Mouse (Mus musculus) lung, embryonic 16.5 days (tissue): ENCODE measurements around the gene Mt3. TPM values are rescaled to one million over a fixed set of nuclear protein-coding genes. Genes with fewer than 3 reads are reported as not detected.

Source experiments
- ATAC-seq: fragments of 200-750 bp; cut with Nextera tagmentation; 2 replicates; pipeline ENCODE4 v1.8.0; 2017; ENCODE audit warnings: low read depth, mild to moderate bottlenecking, moderate library complexity
- H3K27ac ChIP-seq: fragments of 300-500 bp; sonication (generic); 2 replicates; pipeline ENCODE4 v1.5.1; 2014; ENCODE audit warnings: mild to moderate bottlenecking, control low read depth, low read length
- H3K27me3 ChIP-seq: fragments of 300-500 bp; sonication (generic); 2 replicates; pipeline ENCODE4 v1.6.1; 2014; ENCODE audit warnings: low read depth, low read length, mixed read lengths; ENCODE audit not compliant: control insufficient read depth, insufficient read depth
- H3K36me3 ChIP-seq: fragments of 300-500 bp; sonication (generic); 2 replicates; pipeline ENCODE4 v1.6.1; 2014; ENCODE audit warnings: low read length; ENCODE audit not compliant: control insufficient read depth, insufficient read depth
- H3K4me1 ChIP-seq: fragments of 300-500 bp; sonication (generic); replicated peaks from 2 replicates; pipeline ENCODE4 v1.6.1; 2014; ENCODE audit warnings: low read length, mixed read lengths; ENCODE audit not compliant: control insufficient read depth, insufficient read depth
- H3K4me2 ChIP-seq: fragments of 300-500 bp; sonication (generic); 2 replicates; pipeline ENCODE4 v1.6.1; 2014; ENCODE audit warnings: low read depth, low read length, control low read depth
- H3K4me3 ChIP-seq: fragments of 300-500 bp; sonication (generic); 2 replicates; pipeline ENCODE4 v1.5.1; 2014; ENCODE audit warnings: mild to moderate bottlenecking, low read length, control low read depth
- H3K9ac ChIP-seq: fragments of 300-500 bp; sonication (generic); 2 replicates; pipeline ENCODE4 v1.6.1; 2014; ENCODE audit warnings: low read length, control low read depth
- H3K9me3 ChIP-seq: fragments of 300-500 bp; sonication (generic); 2 replicates; pipeline ENCODE4 v1.6.1; 2016; ENCODE audit warnings: low read length; ENCODE audit not compliant: control insufficient read depth
- WGBS: fragments of 180-500 bp; shearing (Covaris S2); extraction: QIAGEN DNeasy Blood & Tissue Kit; methylation state at CpG from one replicate; pipeline ENCODE4 v1.1.7; 2014; 5-methylcytosine and 5-hydroxymethylcytosine counted together
- polyA plus RNA-seq: library from polyadenylated mRNA; unstranded; fragments of >200 nt; fragmentation: Nextera tagmentation; extraction: Ambion mirVana; gene quantifications from 2 replicates; pipeline ENCODE4 v1.2.1, GENCODE M21; 2015

The Mt3 gene
- 6.3 and 7.7 TPM in 2 replicates for polyA plus RNA-seq

DNA sequence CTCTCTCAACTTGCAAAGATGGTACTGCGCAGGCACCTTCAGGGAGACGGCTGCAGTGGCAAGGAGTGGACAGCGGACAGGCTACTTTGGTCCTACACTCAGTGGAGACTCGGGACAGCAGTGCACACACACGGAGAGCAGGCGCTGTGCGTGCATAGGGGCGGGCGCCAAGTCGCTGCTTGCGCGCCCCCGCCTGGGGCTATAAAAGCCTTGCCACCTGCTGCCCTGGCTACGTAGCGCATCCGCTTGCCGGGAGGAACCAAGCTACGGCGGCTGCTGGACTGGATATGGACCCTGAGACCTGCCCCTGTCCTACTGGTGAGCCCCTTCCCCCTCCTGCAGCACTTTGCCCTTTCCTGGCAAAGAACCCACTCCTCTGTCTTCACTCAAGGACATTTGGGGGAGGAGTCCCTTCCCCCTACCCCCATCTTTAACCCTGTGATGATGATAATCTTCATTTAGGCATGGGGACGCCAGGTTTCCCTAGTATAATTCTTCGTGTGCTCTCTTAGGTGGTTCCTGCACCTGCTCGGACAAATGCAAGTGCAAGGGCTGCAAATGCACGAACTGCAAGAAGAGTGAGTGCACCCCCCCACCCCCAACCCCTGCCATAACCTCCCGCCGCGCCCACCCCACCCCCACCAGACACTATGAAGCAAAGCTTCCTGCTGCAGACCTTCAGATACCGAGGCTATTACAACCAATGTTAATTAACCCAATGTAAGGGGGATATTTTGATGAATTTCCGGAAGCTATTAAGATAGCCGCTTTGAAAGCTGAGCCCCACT is at the start of gene Mt3:
Gene Mt3 (plus strand): TSS at position 95 of the 788 bp plus-strand sequence.
- Histone ChIP-seq H3K9ac (no peak within 1 kb of the TSS), H3K27me3 (peaks cover 9% of the 10 kb centered on the region; the same call in 1 of the 2 replicates)
- peak; percentile 77 for ATAC-seq

DNA sequence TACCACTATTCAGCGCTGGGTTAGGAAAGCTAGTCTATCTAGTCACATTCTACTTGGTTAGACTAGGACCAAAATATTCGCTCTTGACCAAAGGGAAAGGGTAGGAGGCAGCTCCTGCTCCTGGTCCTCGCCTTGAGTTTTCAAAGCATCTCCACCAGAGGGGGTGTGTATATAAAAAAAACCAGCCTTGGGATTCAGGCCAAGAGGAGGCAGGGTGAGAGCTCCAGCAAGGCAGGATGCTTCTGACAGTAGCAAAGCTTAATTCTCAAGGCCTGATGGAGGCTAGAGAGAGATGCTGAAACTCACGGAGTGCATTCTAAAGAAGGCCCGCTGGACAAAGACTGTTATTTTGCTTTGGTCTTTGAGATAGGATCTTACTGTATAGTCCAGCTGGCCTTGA is 48.3 kb upstream of the Mt3 start:
- ATAC-seq, result no peak
- H3K9me3 ChIP-seq, result no peaks in the 10 kb centered on the region
- no peaks in the 10 kb centered on the region; the same call in 1 of the 2 replicates for H3K4me1 ChIP-seq
- H3K9ac ChIP-seq, result no peak overlapping the region
- no peak overlapping the region for H3K27ac ChIP-seq
- no peaks in the 10 kb centered on the region for H3K36me3 ChIP-seq
- WGBS, result 49% methylated on average over 5 of the region's 5 CpGs
- no peak overlapping the region for H3K4me2 ChIP-seq
- H3K27me3 ChIP-seq, result no peaks in the 10 kb centered on the region
- H3K4me3 ChIP-seq, result no peak overlapping the region

More for the DNA sequence above, at the start of gene Mt3:
- Histone ChIP-seq H3K4me1 (peaks cover 13% of the 10 kb centered on the region), H3K36me3 (no peaks in the 10 kb centered on the region), H3K27ac (no peak within 1 kb of the TSS), H3K4me3 (peak within 1 kb of the TSS; percentile 32), H3K9me3 (no peaks in the 10 kb centered on the region), H3K4me2 (peak within 1 kb of the TSS; percentile 57)
- WGBS, result 3% methylated on average over 29 of the region's 29 CpGs

DNA sequence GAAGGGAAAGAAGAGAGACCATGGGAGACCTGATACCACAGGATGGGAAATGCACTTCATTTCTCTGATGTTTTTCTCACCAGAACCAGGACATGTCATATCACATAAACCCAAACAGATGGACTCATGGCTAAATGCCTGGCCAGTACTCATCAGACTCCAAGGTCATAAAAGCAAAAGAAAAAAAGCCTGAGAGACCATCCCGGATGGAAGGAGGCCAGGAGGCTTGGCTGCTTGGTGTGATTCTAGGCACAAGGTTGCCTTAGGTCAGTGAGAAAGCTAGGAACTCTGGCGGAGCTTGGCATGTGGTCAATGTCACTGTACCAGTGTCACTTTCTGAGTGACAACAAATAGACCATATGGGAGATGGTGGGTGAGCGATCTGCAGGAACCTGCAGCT is 44.5 kb upstream of the Mt3 start:
- 45% methylated on average over 3 of the region's 3 CpGs for WGBS
- no peak for ATAC-seq
- H3K9me3 ChIP-seq, result no peaks in the 10 kb centered on the region

DNA sequence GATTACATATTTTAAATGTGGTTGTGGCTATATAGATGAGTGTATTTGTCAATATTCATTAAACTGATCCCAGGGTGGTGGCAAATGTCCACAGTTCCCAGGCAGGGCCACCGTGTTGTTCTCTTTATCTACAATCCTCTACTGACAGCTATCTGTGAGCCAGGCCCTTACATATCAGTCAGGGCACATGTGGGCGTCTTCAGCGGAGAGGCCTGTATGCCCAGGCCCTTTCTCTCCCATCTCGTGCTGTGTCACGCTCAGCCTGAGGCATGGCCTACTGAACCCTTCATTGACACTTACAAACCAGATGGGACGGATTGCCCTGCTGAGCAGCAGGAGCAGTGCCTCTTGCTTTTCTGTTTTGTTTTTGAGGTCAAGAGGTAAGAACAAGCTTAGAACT is 43.0 kb upstream of the Mt3 start:
- WGBS, result 59% methylated on average over 6 of the region's 6 CpGs
- no peak for ATAC-seq
- H3K27me3 ChIP-seq, result no peaks in the 10 kb centered on the region
- H3K9me3 ChIP-seq, result no peaks in the 10 kb centered on the region
- H3K4me2 ChIP-seq, result no peak overlapping the region
- no peaks in the 10 kb centered on the region for H3K4me1 ChIP-seq
- H3K36me3 ChIP-seq, result no peaks in the 10 kb centered on the region
- H3K27ac ChIP-seq, result no peak overlapping the region
- no peak overlapping the region for H3K4me3 ChIP-seq
- no peak overlapping the region for H3K9ac ChIP-seq

More for the DNA sequence above, 44.5 kb upstream of the Mt3 start:
- no peak overlapping the region for H3K4me3 ChIP-seq
- H3K9ac ChIP-seq, result no peak overlapping the region
- no peaks in the 10 kb centered on the region for H3K27me3 ChIP-seq
- no peak overlapping the region for H3K4me2 ChIP-seq
- no peak overlapping the region for H3K27ac ChIP-seq
- H3K4me1 ChIP-seq, result no peaks in the 10 kb centered on the region
- H3K36me3 ChIP-seq, result no peaks in the 10 kb centered on the region

DNA sequence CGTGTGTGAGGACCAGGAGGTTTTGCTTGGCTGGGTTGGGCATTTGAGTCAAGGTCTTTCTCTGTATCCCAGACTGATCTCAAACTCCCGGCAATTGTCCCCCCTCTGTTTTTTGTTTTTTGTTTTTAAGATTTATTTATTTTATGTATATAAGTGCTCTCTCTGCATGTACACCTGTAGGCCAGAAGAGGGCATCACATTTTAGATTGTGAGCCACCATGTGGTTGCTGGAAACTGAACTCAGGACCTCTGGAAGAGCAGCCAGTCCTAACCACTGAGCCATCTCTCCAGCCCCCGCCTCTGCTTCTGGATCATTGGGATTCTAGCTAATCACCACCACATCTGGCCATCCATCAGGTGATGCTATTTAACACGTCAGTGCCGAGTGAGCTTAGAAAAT is 42.6 kb upstream of the Mt3 start:
- Histone ChIP-seq H3K9me3 (no peaks in the 10 kb centered on the region), H3K4me3 (no peak overlapping the region), H3K4me1 (no peaks in the 10 kb centered on the region), H3K4me2 (no peak overlapping the region), H3K27ac (no peak overlapping the region), H3K27me3 (no peaks in the 10 kb centered on the region), H3K36me3 (no peaks in the 10 kb centered on the region), H3K9ac (no peak overlapping the region)
- ATAC-seq, result no peak
- 62% methylated on average over 5 of the region's 5 CpGs for WGBS

DNA sequence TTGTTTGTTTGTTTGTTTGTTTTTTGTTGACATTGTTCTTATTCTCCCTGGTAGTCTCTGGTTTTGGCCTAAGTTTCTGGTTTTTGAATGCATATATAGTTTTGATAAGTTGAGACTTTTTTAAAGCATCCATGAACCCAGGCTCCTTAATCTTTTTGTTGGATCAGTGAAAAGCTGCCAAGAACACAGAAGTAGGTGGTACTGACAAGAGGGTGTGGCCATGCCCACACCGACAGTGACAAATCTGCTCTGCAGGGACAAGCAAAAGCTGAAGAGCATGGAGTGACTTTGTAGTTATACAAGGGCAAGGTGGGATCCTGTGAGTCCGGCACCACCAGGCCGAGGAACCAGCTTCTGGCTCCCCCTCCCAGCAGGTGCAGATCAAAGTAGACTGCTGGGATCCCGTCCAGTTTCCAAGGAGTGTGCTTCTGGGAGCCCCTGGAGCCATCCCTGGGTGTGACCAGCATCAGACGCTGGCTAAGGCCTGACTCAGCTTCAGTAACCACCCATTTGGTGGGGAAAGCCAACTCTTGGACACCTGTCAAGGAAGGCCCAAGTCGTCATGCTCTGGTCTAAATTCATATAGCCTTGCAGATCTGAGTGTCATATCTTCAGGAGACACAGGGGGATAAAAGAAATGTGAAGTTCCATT is 41.8 kb upstream of the Mt3 start:
- Histone ChIP-seq H3K9me3 (no peaks in the 10 kb centered on the region), H3K4me2 (no peak overlapping the region), H3K36me3 (no peaks in the 10 kb centered on the region), H3K9ac (no peak overlapping the region), H3K27ac (no peak overlapping the region), H3K27me3 (no peaks in the 10 kb centered on the region), H3K4me1 (no peaks in the 10 kb centered on the region), H3K4me3 (no peak overlapping the region)
- ATAC-seq, result no peak
- WGBS, result 46% methylated on average over 6 of the region's 6 CpGs

DNA sequence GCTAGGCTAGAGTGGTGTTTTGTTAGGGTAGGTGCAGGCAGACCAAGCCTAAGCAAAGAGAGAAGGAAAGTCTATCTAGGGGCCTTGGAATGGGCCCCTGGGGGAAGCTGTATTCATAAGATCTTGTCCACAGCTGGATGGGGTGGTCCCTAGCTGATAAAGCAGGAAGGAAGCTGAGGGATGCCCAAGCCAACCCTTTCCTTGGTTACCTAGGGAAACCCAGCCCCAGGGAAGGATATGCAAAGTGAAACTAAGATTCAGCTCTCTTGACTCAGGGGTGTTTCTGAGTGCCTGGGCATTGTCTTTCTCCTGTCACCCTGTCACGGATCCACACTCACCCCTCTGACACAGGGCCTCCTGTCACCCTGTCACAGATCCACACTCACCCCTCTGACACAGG is 39.0 kb upstream of the Mt3 start:
- no peak overlapping the region for H3K4me2 ChIP-seq
- no peak overlapping the region for H3K27ac ChIP-seq
- H3K36me3 ChIP-seq, result no peaks in the 10 kb centered on the region
- no peak overlapping the region for H3K4me3 ChIP-seq
- WGBS, result 44% methylated on average over 1 of the region's 1 CpGs
- H3K4me1 ChIP-seq, result no peaks in the 10 kb centered on the region
- H3K27me3 ChIP-seq, result no peaks in the 10 kb centered on the region
- H3K9ac ChIP-seq, result no peak overlapping the region
- H3K9me3 ChIP-seq, result no peaks in the 10 kb centered on the region
- no peak for ATAC-seq

DNA sequence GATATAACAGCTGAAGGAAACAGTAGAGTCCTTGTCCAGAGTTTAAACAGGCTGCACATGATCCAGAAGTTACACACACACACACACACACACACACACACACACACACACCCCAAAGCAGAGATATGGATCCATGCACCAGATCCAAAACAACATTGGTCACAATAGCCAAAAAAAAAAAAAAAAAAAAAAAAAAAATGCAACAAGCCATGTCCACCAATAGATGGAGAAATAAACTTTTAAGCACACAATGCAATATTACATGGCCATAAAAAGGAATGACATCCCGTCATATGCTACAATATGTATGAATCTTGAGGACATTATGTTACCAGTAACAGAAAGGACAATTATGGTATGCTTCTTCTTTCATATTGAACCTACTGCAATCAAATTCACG is 38.4 kb upstream of the Mt3 start:
- 76% methylated on average over 2 of the region's 2 CpGs for WGBS
- no peak overlapping the region for H3K4me2 ChIP-seq
- no peaks in the 10 kb centered on the region for H3K36me3 ChIP-seq
- H3K9me3 ChIP-seq, result no peaks in the 10 kb centered on the region
- no peak overlapping the region for H3K4me3 ChIP-seq
- H3K4me1 ChIP-seq, result no peaks in the 10 kb centered on the region
- no peak overlapping the region for H3K27ac ChIP-seq
- no peak for ATAC-seq
- H3K9ac ChIP-seq, result no peak overlapping the region
- H3K27me3 ChIP-seq, result no peaks in the 10 kb centered on the region

DNA sequence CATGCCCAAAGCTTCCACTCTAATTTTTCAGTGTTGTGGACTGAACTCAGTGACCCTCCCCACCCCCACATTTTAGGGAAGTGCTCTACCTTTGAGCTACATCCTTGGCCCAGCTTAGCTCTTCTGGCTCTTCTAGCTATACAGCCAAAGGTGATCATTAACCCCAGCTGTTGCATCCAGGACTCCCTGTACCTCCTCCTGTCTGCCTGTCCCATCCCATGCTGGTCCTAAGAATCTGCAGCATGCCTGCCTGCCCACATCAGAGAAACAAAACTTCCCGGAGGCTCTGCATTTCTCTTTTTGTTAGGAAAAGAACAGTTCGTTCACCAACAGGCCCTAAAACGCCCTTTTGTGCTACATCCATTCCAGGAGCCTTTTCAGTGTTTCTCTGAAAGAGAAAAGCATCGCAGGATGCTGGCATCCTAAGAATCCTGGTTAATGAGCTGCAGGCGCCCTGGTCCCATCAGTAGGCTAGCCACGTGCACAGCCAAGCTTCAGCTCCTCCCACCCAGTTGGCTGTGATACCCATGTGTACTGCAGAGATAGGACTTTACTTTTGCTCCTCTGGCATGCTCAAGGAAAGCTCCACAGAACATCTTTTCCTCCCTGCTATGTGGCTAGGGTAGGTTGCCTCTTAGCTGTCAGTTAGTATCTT is 33.5 kb upstream of the Mt3 start:
- 16% methylated on average over 6 of the region's 6 CpGs for WGBS
- H3K9ac ChIP-seq, result no peak overlapping the region
- no peaks in the 10 kb centered on the region for H3K36me3 ChIP-seq
- no peak overlapping the region for H3K4me2 ChIP-seq
- no peak overlapping the region for H3K27ac ChIP-seq
- no peaks in the 10 kb centered on the region for H3K27me3 ChIP-seq
- no peak overlapping the region for H3K4me3 ChIP-seq
- ATAC-seq, result no peak
- H3K4me1 ChIP-seq, result no peaks in the 10 kb centered on the region
- H3K9me3 ChIP-seq, result no peaks in the 10 kb centered on the region
